In the genomic region with DNA sequence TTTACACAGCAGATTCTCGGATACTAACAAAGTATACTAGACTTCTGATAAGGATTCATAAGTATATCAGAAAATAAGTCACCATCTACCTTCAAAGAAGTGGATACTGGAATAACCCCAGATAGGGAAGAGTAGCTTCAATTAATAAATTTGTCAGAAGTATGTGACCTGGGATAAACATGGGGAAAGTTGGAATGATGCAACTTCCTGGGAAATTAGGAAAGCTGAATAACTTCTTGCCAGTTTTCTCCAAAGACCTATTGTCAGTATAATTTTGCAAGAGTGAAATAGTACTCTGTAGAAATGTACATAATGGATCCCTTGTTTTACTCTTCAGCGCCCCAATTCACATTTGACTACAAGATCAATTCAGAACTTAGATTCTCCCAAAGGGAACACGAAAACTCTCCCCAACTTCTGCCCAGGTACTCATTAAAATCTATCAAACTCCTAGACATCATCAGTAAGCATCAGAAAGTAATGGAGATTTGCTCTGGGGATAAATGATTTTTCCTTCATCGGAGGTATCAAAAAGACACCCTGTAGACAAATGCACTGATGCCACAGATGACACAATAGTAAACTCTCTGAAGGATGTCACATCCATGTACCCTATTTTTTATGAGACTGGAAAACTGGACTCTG, we compare ENCODE assay signal across 22 mouse cellular contexts. TPM values are rescaled to one million over a fixed set of nuclear protein-coding genes. Genes with fewer than 3 reads are reported as not detected.
DNase-seq lines count a peak whose midpoint lies in the region; TF ChIP-seq lines count a peak whose summit lies in the region.
"Had no signal": no experiment of that assay in that cellular context is flagged by ENCODE, and none has a peak within 500 bp of the region (broad histone marks: within the 10 kb centered on the region; RNA-seq: fewer than 3 reads in every experiment).

A gene (plus strand): TSS at position 595 of the 645 bp plus-strand sequence.

- no peak for TF ChIP-seq POLR2A in myocyte (IDR thresholded peaks at IDR 0.05; ENCODE audit: insufficient read length, low read depth)
- TF ChIP-seq POLR2A in kidney, adult 2 months (IDR thresholded peaks at IDR 0.05; ENCODE audit: low read depth, low read length) = no peak

- no peaks in the 10 kb centered on the region for H3K4me1 ChIP-seq in kidney, adult 2 months (ENCODE audit: control insufficient read depth, insufficient read depth, low read length)
- H3K4me1 ChIP-seq in heart, embryonic 10.5 days = no peaks in the 10 kb centered on the region

- H3K36me3 ChIP-seq in myocyte (ENCODE audit: control insufficient read depth, insufficient read depth) = no peaks in the 10 kb centered on the region
- no peaks in the 10 kb centered on the region for H3K36me3 ChIP-seq in kidney, adult 2 months (ENCODE audit: control insufficient read depth, insufficient read depth, low read length)
- no peaks in the 10 kb centered on the region for H3K36me3 ChIP-seq in heart, embryonic 10.5 days
- H3K36me3 ChIP-seq: G1E had no signal

- no peak within 1 kb of the TSS for H3K4me2 ChIP-seq in myocyte (ENCODE audit: low read depth)

- DNase-seq in 3T3-L1 (ENCODE audit: low read depth, low spot score) (peak; percentile 19), adipocyte (ENCODE audit: low spot score) (peak; percentile 55)
- DNase-seq in layer of hippocampus, adult 9-10 months (ENCODE audit: low spot score) = no peak
- no peak for DNase-seq in kidney, adult 2 months
- no peak for DNase-seq in heart, embryonic 10.5 days (ENCODE audit: low spot score)
- DNase-seq: adrenal gland, adult 2 months; adrenal gland, adult 8-10 months; adrenal gland, postnatal 10 days; adrenal gland, postnatal 14 days; adrenal gland, postnatal 25 days; adrenal gland, postnatal 36 days; B cell, adult 2 months; cerebellum, adult 11 months; cerebellum, adult 11-12 months; cerebellum, adult 18-20 months; cerebellum, adult 2 months; cerebellum, adult 8-10 months had no signal

- 83% methylated on average over 4 of the region's 4 CpGs for WGBS in kidney, adult 2 months
- WGBS in heart, embryonic 10.5 days = 73% methylated on average over 4 of the region's 4 CpGs

- H3K4me3 ChIP-seq in myocyte = no peak within 1 kb of the TSS
- H3K4me3 ChIP-seq in kidney, adult 2 months (ENCODE audit: insufficient read depth, low read depth, low read length) = no peak within 1 kb of the TSS
- H3K4me3 ChIP-seq in heart, embryonic 10.5 days = no peak within 1 kb of the TSS

- no peak within 1 kb of the TSS for H3ac ChIP-seq in myocyte (ENCODE audit: control insufficient read depth, insufficient read length)

- TF ChIP-seq CTCF in kidney, adult 2 months (conservative IDR thresholded peaks at IDR 0.05; ENCODE audit: insufficient read depth, insufficient read length, low read depth, low read length) = no peak

- H3K9me3 ChIP-seq in heart, embryonic 10.5 days = no peaks in the 10 kb centered on the region
- H3K9me3 ChIP-seq: G1E had no signal

- H3K27ac ChIP-seq in kidney, adult 2 months (ENCODE audit: insufficient read depth, low read depth, low read length) = no peak within 1 kb of the TSS
- H3K27ac ChIP-seq in heart, embryonic 10.5 days = no peak within 1 kb of the TSS

- H3K79me2 ChIP-seq in myocyte (ENCODE audit: control insufficient read depth, insufficient read depth) = no peaks in the 10 kb centered on the region

- H3K27me3 ChIP-seq in myocyte (ENCODE audit: control insufficient read depth, insufficient read depth, insufficient read length) = no peaks in the 10 kb centered on the region
- no peaks in the 10 kb centered on the region for H3K27me3 ChIP-seq in kidney, adult 2 months (replicated peaks; ENCODE audit: control insufficient read depth, insufficient read depth, low read length)
- H3K27me3 ChIP-seq in heart, embryonic 10.5 days (ENCODE audit: insufficient read depth, poor library complexity, severe bottlenecking) = no peaks in the 10 kb centered on the region
- H3K27me3 ChIP-seq: Patski had no signal

TF ChIP-seq in myocyte, 11 proteins besides CTCF, POLR2A, EP300 and RAD21:
- TF ChIP-seq REST (IDR thresholded peaks at IDR 0.05; ENCODE audit: insufficient read depth, insufficient read length) (no peak), MYOD1 (IDR thresholded peaks at IDR 0.05; ENCODE audit: control insufficient read depth in 1 of 3, insufficient read length in 2 of 3, low read depth in 2 of 3) (no peak), USF1 (IDR thresholded peaks at IDR 0.05; ENCODE audit: low read depth) (no peak), CEBPB (IDR thresholded peaks at IDR 0.05; ENCODE audit: insufficient read depth, poor library complexity, severe bottlenecking) (peak; percentile 66; the same call in 1 of the 2 replicates)

RNA-seq across cellular contexts. Expression of the gene that starts here (rescaled TPM):
- polyA plus RNA-seq in myocyte (2012; fragmentation: generic; extraction: Trizol) = not detected
- polyA plus RNA-seq in kidney, adult 2 months (2012; rRNA removed) = not detected in 2 replicates
- not detected in 2 replicates for polyA plus RNA-seq in heart, embryonic 10.5 days (2016; fragmentation: Nextera tagmentation; extraction: Ambion mirVana)
- polyA plus RNA-seq: adrenal gland, adult 2 months; brain, embryonic 14.5 days; C2C12; cerebellum, adult 2 months; G1E had no signal

Comparison
In these comparisons a context has a peak if more than half of its experiments do, and no peak if none do; other contexts are left out.
1. DNase-seq: peak in 3T3-L1 (single experiment) and adipocyte (single experiment); none in layer of hippocampus, adult 9-10 months (single experiment), kidney, adult 2 months (single experiment) and heart, embryonic 10.5 days (single experiment).